Mouse (Mus musculus) adrenal gland, postnatal 14 days (tissue): Measurements from ENCODE around the gene Gpr25. TPM values are rescaled to one million over a fixed set of nuclear protein-coding genes. Genes with fewer than 3 reads are reported as not detected.

Experiments used
- DNase-seq: peaks from one replicate; pipeline ENCODE4 v3.0.0; 2021; ENCODE audit warnings: mixed read lengths
- total RNA-seq: library from RNA; stranded (reverse); gene quantifications from 2 replicates; pipeline ENCODE4 v1.2.3, GENCODE M21; 2021

Gpr25 gene
- total RNA-seq, 1 experiment from 2014 or later, result not detected

DNA sequence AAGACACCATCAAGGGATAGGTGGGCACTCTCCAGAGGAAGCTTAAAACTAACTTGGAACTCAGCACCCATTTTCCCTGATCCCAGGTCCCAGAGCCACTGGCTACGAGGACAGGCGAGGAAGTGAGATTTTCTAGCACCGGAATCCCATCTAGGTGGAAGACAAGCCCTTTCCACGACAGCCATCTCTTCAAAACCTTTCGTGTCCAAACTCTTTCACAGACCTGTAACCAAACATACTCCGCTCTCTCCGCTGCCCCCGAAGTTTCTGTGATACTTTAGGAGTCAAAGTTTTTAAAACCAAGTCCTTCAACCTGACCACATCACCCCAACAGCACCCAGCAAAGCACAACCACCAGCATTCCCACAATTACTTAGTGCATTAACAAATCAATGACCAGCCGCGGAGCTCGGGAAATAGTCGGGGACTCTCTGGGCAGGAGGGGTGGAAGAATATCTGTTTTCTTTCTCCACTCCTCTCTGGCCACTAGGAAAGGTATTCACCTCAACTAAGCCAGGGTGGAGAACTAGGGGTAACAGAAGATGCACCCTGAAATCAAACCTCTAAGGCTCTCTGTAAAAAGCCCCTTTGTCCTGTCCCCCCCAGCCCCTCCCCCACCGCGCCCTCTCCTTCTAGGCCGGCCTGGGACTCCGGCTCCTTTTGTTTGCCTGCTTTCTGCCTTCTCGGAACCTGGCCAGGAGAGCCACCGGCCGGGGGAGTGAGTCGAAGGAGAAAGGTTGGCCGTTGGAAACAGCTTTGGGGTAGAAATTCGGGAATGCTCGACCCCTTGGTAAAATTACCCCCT, 27.5 kb downstream of the Gpr25 start:
- no peak for DNase-seq

DNA sequence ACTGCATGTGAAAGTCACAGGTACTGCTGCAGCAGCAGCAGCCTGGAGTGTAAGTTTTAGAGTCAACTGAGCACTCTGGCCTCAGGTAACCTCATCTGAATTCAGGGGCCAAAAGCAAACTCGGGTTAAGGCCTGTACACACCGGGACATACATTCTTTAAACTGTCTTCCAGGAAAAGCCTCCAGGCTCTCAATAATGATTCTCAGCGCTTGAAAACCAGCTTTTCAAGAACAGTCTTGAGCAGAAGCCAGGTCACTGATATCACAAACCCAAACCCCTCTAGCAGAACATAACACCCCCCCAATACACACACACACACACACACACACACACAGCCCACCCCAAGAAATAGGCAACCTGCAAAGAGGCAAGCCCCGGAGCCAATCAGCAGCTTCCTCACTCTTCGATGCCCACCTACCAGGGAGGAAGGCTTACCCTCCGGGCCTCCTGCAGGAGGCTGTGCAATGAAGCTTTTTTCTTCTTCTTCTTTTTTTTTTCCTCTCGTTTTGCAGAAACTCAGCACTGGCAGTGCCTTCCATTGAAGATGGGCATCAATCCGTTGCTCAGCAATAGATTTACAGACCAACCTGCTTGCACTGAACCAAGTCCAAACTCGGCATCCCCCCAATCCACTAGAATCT, 28.3 kb downstream of the Gpr25 start:
- DNase-seq, result no peak

DNA sequence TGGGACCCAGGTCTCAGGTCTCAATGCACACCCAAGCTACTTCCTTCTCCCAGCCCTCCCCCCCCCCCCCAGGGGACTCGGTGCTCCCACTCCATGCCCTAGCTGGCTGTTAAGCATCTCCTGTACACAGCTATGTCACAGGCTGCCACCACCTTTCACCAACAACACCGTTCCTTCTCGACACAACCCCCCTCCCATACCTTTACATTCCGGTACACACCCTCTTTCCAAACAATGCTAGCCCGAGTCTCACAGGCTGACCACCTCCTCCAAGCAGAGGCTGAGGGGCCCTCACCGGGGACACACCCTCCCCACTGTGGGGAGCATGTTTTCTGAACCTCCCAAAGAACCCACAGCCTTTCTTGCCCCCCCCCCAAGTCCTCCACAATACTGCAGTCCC, 29.1 kb downstream of the Gpr25 start:
- DNase-seq, result no peak

DNA sequence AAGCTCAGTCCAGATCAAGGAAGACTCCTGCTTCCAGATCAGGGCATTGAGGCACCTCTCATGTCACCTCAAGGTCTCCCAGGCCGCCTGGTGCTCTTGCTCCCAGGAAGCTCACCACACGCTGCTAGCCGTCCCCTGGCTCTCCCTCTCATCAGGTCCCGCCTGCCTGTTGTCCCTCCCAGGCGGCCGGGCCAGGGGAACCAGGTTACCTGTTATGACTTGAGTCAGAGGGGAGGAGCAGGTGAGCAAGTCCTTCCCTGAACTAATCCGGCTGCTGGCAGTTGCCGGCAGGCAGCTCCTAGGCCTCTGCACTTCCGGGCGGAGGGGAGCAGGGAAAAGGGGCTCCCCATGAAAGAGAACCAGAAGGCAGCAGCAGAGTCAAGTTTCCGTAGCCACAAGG, 30.5 kb downstream of the Gpr25 start:
- no peak for DNase-seq

DNA sequence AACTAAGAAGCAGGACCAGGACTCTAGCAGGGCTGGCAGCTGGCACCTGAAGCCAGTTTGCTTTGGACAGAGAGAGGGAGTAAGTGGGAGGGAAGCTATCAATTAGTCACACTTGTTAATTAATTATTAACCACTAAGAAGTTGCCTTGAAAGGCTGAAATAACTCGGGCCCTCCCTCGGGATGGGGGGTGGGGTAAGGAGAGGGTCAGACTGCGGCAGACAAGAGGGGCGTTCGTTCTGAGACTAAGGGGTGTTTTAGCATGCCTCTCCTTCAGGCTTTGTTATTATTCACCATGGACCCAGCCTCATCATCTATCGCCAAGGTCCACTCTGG, 31.7 kb downstream of the Gpr25 start:
- DNase-seq, result no peak

DNA sequence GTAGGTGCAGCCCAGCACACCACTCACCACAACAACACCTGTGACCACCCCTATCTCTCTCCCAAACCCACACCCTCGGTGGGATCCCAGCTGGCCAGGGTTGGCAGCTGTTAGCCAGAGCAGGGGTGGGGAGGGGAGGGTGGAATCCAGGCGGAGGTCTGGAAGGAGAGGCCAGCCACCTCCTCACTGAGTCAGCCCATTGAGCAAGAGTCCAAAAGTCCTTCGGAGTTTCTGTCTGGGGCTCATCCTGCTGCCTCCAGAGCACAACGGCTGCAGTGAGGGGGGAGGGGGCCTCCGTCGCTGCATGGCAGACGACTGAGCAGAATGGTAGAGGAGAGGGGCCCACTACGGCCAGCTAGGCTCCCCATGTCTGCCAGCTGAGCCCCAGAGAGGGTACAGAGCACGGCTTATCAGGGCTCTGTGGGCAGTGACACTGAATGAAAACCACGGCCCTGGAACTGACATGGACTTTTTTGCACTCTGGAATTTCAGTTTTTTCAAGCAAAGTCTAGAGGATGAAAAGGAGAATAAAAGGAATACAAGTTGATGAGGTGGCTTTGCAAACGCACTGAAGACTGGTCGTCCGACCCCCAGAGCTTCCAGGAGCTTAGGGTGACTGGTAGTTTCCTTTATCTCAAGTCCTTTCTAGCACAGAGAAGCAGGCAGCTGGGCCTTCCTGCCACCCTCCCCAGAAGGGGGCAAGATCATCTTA, 32.2 kb downstream of the Gpr25 start:
- peak; percentile 75 for DNase-seq

DNA sequence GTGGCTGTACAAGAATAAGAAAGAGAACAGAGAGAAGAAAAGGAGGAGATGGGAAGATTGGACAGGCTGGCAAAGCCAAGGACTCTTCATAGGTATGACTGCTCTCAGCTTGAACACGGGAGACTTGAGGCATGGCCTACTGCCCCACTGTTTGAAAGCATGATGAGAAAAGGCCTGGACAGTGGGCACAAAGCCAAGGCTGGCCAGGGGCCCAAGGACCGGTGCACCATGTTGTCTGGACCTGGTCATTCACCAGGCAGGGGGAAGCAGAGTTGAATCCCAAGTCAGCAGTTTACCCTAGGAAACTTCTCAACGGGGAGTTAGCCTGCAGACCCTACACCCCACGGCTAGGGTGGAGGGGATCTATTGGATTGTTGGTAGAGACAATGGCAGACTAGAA, 32.8 kb downstream of the Gpr25 start:
- DNase-seq, result peak; percentile 82

DNA sequence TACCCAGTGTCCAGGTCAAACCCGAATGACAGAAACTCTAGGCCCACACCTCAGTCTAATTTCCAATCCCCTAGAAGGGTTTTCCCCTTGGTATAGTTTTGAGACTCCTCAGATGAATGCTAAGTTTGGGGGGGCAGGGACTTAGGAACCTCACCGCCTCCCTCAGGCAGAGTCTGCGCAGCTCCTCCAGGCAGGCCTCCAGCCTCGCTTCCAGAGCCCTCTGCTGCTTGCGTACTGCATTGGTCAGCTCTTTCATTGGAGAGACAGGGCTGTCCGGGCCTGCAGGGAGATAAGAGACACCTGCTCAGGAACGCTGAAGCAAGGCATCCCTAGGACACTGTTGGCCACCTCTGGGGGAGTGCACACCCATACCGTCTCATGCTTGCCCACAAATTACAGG, 34.0 kb downstream of the Gpr25 start:
- DNase-seq, result no peak

DNA sequence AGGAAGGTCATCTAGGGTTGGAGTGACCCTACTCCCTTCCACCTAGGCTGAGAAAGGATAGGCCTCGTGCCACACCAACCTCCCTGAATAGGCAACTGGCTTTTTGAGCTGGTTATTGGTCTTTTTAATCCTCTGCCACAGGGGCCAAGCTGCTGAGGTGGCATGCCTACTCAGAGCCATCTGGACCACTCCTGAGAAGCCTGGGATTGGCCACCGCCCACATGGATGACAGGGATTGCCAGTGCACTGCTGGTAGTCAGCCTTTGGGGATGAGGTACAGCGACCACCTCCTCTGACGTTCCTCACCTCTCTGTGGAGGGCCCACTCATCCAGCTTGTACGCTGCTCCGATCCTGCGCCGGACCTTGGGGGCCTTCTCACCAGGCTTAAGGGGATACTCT, 34.8 kb downstream of the Gpr25 start:
- no peak for DNase-seq

DNA sequence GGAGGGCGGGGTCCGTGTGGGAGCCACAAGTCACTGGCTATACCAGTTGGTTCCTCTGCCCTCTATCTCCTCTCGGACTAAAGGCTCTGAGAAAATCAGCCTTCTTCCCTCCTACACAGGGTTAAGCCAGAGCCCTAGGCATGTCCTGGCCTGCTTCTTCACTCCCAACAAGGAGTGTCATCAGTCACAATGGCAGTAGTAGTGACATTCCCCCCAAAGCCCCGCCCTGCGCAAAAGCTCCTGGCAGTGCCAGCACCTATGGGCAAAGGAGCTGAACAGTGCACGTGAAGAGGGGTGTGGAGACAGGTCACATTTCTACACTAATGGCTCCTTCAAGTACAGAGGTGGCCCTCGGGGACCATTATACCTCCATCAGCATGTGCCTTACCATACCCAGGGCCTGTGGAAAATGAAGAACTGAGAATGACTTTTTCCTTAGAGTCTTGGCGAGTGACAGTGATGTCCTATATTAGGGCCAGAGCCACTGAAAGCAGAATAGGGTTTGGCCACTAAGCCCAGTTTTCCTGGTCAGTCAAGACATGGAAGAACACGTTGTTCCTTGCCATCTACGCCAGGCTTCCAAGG, 36.8 kb downstream of the Gpr25 start:
- no peak for DNase-seq

DNA sequence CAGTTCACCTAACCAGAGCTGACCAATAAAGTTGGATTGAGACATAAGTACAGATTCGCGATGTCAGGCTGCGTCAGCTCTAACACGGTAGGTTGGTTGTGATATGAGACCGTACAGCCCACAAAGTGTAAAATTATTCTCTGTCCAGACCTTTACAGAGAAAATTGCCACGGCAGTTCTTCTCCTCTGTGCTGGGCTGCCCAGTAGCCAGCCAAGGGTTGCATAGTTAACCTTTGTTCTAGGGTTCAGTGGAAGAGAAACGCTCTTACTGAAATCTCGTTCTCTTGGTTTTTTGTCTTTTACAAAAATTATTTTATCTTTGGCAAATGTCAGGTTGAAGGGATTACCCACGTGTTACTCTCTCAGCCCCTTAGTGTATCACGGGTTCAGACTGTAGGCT, 38.3 kb downstream of the Gpr25 start:
- DNase-seq, result no peak

DNA sequence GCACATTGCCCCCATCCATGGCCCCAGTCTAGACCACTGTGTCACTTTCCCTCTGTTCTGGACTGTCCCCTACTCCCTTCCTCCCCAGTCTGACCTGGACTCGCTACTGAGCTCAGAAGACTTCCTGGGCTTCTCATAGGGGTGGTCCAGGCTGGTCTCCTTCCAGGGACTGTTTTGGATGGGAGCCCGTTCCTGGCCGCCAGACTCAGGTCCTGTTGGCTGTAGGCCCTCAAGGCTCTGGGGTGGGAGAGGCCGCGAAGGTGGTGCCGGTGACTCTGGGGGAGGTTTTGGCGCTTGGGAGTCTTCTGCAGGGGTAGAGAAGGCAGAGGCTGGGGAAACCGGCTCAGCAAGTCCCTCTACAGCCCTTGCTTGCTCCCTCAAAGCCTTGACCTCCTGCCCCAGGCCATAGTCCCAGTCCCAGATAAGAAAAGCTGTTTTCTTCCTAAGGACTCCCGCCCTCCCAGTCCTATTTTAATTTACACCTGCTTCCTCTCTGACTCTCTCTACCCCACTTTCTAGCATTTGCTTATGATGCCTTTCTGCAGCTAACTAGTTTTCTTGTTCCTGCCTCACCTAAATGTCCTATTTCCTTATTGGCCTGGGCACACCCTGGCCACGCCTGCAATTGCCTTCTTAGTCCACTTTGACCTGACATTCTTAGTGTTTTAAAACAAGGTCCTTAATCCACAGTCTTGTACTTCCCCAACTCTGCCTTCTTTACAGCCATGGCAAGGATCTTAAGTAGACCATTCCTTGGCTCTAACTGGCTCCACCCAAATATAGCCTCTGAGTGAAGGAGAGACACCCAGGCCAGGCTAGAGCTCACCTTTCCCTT, 40.4 kb downstream of the Gpr25 start:
- no peak for DNase-seq

DNA sequence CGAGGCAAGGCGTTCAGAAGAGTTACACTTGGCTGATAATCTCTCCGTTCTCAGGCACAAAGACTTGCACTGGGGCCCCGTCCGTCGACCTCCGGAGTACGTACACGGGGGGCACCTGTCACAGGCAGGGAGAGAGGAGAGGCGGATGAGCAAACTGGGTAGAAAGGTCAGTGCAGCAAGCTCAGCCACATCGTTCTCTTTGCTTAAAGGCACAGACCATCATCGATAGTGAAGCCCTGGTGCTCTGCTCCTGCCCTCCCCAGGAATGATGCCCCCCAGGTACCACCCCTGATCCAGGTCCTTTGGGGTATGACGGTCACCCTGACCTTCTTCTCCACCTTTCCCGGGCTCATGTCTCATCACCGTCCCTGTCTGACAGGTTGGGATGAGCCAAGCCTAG, 46.4 kb downstream of the Gpr25 start:
- DNase-seq, result no peak

DNA sequence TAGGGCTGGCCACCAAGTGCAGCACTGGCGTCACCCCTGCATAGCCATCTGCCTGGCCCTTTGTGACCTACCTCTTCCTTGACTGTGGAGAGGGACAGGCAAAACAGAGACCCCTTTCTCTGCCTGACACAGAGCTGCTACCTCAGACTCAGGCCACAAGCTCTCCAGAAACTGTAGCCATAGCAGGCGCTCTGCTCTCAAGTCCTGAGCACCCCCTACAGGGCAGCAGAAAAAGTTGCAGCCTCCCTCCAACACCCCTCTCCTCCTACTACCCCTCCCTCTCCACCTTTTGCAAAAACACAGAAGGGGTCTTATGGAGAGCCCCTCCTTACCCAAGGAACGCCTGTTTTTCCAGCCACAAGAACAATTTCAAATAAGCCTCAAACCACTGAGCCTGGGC, 47.9 kb downstream of the Gpr25 start, which contains the start of gene Mroh3:
Gene Mroh3, minus strand, starts transcription at position 26 of the 400 bp plus-strand sequence.
- DNase-seq, result peak; percentile 49

Other genes with a start within 250 kb of the Gpr25 start
- not detected in 2 replicates for gene Ascl5, start 210.1 kb downstream of the Gpr25 start, total RNA-seq
- gene Cacna1s, start 208.1 kb downstream of the Gpr25 start, total RNA-seq, result 0.26 and 0.30 TPM in 2 replicates
- 2.7 and 12.5 TPM in 2 replicates for gene Kif21b, start 129.5 kb downstream of the Gpr25 start, total RNA-seq
- not detected in 2 replicates for gene Mroh3, start 48.0 kb downstream of the Gpr25 start, total RNA-seq
- gene Inava, start 26.6 kb downstream of the Gpr25 start, total RNA-seq, result not detected in 2 replicates
- gene Camsap2, start 85.2 kb upstream of the Gpr25 start, total RNA-seq, result 47.2 and 47.8 TPM in 2 replicates
- 14.0 and 14.2 TPM in 2 replicates for gene Ddx59, start 154.4 kb upstream of the Gpr25 start, total RNA-seq
- gene Kif14, start 205.5 kb upstream of the Gpr25 start, total RNA-seq, result 3.9 and 4.8 TPM in 2 replicates